Mouse (Mus musculus) embryonic fibroblast, embryonic 13.5 days (primary cell): ENCODE measurements around the gene Klk1b9.

Experiments
- CTCF ChIP-seq: IDR thresholded peaks from 2 replicates; pipeline ENCODE4 v1.5.1; 2011; ENCODE audit warnings: mild to moderate bottlenecking, control low read depth, low read length, moderate library complexity, borderline replicate concordance; ENCODE audit not compliant: insufficient read depth
- POLR2A ChIP-seq: IDR thresholded peaks from 2 replicates; pipeline ENCODE4 v1.6.1; 2011; ENCODE audit warnings: low read depth, mild to moderate bottlenecking, control low read depth, low read length, moderate library complexity

- TF ChIP-seq CTCF (no peak), POLR2A (no peak)
Measured at GRCm38 (mm10) chr7:43933440-43933839, 42.4 kb upstream of the Klk1b9 start, which contains the start of gene Klk15.
